Mouse (Mus musculus): ENCODE measurements around the gene Golga4.

DNA sequence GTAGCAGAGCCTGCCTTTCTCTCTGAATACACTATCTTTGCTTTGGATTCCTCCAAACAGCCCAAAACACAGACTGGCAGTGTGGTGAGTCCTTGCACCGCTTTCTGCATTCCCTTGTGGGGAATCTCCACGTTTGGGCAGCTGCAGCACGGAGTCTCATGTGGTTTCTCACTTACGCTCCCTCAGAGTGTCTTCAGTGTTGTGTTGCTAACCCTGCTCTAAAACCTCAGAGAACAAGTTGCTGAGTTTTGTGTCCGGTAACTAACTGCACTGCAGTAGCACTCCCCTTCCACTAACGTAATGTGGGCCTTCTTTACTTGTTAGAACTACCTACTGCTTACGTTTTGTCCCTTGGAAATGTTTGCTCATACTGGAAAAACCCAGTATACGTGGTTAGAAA, 13.0 kb downstream of the Golga4 start:
- TF ChIP-seq CTCF (IDR thresholded peaks at IDR 0.05) (no peak), EP300 (IDR thresholded peaks at IDR 0.05) (no peak)

Data from lung, postnatal 0 days (tissue).